Mouse (Mus musculus): ENCODE results near the gene Gm47996.

- no peak for TF ChIP-seq CTCF (IDR thresholded peaks at IDR 0.05; ENCODE audit: extremely low read depth, insufficient read length, insufficient replicate concordance, low read depth, low read length)
- TF ChIP-seq POLR2A (IDR thresholded peaks at IDR 0.05; ENCODE audit: low read depth, low read length), result no peak
Observed at GRCm38 (mm10) chr1:151188469-151188868, 21.5 kb upstream of the Gm47996 start.
